Mouse (Mus musculus) kidney, adult 11 months (tissue): ENCODE measurements around the gene Dbf4.

Experiments
- DNase-seq: peaks from one replicate; pipeline ENCODE4 v3.0.0; 2022

Gene Dbf4

DNA sequence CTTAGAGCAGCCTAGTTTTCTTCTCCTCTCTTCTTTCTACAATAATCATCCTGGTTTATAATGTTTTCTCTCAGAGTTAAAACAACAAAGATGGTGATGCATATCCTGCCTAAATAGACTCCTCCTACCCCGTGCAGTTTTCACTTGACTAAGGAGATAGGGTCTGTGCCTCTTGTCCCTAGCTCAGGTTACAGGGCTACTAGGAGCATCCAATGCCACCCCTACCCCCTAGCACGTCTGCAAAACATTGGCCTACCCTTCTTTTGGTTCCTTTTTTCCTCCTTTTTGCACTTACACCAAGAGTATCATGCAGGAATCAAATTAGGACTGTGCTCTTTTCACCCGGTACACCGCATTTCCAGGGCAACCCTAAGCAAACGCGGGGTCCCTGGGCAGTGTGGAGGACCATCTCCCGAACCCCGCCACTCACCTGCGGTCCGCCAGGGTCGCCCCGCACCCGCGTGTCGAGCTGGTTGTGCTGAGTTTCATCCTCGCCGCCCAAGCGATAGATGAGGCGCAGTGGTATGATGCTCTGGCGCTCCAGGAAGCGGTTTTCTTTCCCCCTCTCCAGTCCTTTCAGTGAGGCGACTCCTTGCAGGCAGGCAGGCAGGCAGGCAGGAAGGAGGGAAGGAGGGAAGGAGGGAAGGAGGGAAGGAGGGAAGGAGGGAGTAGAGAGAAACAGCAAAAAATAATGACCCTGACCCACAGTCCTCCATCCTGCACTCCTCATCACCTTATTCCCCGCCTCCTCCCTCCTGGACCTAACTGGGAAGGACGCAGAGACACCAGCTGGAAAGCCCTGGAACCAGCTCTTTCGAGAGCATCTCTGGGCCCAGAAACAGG lies 55.5 kb downstream of the Dbf4 start:
- DNase-seq = no peak

DNA sequence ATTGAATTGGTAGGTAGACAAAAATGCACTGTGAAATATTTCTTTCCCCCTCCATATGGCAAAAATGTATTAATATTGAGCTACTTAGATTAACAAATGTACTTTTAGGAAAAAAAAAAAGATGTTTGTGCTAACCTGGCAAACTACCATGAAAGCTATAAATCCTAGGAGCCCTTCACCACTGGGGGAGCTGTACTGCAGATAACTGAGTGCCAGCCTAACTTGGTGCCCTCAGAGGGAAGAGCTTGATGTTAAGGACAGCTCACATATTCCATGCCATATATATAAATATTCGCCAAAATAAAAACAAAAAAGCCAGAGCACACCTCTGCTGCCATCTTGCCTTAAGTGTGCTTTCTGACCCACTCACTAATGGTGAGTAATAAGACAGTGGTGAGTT lies 60.2 kb downstream of the Dbf4 start:
- DNase-seq = no peak

DNA sequence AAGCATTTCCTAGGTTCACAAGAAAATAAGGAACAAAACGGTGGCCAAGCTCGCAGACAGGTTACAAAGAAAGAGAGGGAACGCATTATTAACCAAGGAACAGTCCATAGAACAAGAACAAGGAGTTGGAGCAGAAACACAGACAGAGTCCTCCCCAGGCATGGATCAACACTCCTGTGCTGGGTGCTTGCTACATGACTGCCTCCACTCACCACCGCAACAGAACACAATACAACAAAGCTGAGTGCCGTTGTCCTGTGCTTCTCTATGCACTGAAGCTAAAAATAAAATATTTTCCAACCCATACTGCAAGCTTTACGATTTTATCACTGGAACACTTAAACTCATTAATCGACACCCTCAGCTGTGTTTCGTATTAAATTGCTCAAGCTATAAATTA lies 64.8 kb downstream of the Dbf4 start:
- DNase-seq = no peak

DNA sequence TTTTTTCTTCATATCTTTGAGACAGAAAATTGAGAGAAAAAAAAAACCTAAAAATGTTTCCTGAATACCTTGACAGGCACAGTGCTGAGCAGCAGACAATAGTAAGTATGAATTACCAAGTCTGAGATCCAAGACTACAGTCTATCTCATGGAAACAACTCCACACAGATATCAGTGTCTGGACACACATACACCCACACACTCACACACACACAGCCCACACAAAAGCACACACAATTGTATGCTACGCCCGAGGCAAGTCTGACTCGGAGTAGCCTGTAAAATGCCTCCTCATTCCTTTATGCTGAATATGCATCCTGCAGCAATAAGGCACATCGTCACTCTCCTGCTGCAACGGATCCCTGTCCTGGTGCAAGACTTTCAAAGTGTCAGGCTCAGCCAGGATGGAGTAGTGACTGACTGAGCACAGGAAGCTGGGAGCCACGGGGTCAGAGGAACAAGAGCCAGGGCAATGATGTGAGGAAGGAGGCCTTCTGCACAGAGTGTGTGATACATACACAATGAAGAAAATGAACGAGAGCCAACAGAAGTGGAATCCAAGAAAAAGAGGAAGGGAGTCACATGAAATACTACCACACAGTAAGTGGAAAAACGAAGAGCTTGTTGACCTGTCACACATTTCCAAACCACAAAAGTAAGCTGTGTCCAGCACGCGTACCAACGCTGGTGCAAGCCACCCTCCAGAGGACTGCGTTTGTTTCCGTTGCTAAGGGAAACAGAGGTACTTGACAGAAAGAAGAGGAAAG lies 65.4 kb downstream of the Dbf4 start:
- no peak for DNase-seq

DNA sequence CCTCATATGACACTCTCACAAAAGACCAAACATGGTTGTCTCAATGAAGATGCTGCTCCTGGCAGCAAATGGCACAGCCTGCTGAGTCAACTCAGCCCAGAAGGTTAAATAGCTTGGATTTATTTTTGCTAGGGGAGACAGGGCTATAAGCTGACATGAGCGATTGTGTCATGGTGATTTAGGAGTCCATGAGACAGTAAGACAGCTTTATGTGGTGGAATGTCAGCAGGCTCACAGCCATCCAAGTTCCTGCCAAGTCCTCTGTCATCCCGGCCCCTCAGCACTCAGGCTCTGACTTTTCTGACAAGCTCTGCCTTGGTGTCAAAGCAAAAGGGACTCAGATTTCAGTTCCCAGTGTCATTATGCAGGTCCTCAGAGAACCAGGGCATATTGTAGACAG lies 66.2 kb downstream of the Dbf4 start:
- DNase-seq = no peak

DNA sequence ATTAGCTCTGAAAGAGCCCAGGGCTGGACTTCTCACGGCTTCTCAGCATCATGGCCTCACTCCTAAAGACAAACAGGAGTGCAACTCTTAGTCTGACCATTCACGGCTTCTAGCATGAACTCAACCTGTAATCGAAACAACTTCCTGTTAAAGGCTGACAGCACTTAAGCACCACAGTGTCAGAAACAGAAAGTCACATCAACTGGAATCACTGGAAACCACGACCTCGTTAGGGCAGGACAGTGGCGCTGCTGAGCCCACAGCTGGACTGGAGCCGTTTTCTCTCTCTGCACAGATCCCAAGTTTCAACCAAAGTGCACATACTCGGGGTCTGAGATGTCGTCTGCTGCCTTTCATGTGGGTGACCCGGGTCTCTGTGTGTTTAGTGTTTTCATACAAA lies 73.0 kb downstream of the Dbf4 start:
- no peak for DNase-seq
